Mouse (Mus musculus) T-cell, adult 2 months (primary cell): ENCODE results near the gene Afmid.
"Not testable (repeated sequence)": the region's sequence is repeated elsewhere in the genome, so short reads cannot be mapped to it uniquely, and the experiment has no call there.

ENCODE experiments used
- DNase-seq: peaks from one replicate; pipeline ENCODE4 v3.0.0; 2022; ENCODE audit warnings: low spot score

The Afmid gene

GRCm38 (mm10) chr11:117825333-117826101 is at the start of gene Afmid, which contains the start of gene Tk1:
Afmid (plus strand) TSS chr11:117825924.
Tk1 (minus strand) TSS chr11:117826092.
- DNase-seq: peak; percentile 20

- DNase-seq: no peak
Observed at GRCm38 (mm10) chr11:117776085-117776792, 49.5 kb upstream of the Afmid start.

- DNase-seq: peak; percentile 75
Observed at GRCm38 (mm10) chr11:117777111-117777510, 48.6 kb upstream of the Afmid start.

GRCm38 (mm10) chr11:117778031-117778430 is 47.7 kb upstream of the Afmid start:
- DNase-seq: no peak

GRCm38 (mm10) chr11:117778851-117779433 is 46.8 kb upstream of the Afmid start:
- DNase-seq: no peak

- DNase-seq: no peak
Observed at GRCm38 (mm10) chr11:117779434-117780198, 46.1 kb upstream of the Afmid start.

GRCm38 (mm10) chr11:117780199-117780515 is 45.6 kb upstream of the Afmid start:
- DNase-seq: no peak

- peak; percentile 96 for DNase-seq
Observed at GRCm38 (mm10) chr11:117780582-117781111, 45.1 kb upstream of the Afmid start.

GRCm38 (mm10) chr11:117781199-117781821 is 44.4 kb upstream of the Afmid start:
- peak; percentile 68 for DNase-seq

- DNase-seq: peak; percentile 84
Observed at GRCm38 (mm10) chr11:117781993-117782704, 43.6 kb upstream of the Afmid start, which contains the start of the genes Tmc8 and Tmc6. Tmc8 (plus strand) TSS chr11:117782076. Tmc6 (minus strand) TSS chr11:117782198.

GRCm38 (mm10) chr11:117782705-117783034 is 43.1 kb upstream of the Afmid start:
- no peak for DNase-seq

- DNase-seq: peak; percentile 80
Observed at GRCm38 (mm10) chr11:117783089-117783488, 42.6 kb upstream of the Afmid start.

GRCm38 (mm10) chr11:117783683-117784309 is 41.9 kb upstream of the Afmid start:
- no peak for DNase-seq

GRCm38 (mm10) chr11:117786294-117786693 is 39.4 kb upstream of the Afmid start:
- peak; percentile 71 for DNase-seq

- DNase-seq: not testable (repeated sequence)
Observed at GRCm38 (mm10) chr11:117788481-117788880, 37.2 kb upstream of the Afmid start.

GRCm38 (mm10) chr11:117790286-117790685 is 35.4 kb upstream of the Afmid start:
- DNase-seq: peak; percentile 62

GRCm38 (mm10) chr11:117790703-117791440 is 34.9 kb upstream of the Afmid start:
- no peak for DNase-seq

GRCm38 (mm10) chr11:117791441-117791761 is 34.3 kb upstream of the Afmid start:
- no peak for DNase-seq

GRCm38 (mm10) chr11:117792281-117792888 is 33.3 kb upstream of the Afmid start:
- peak; percentile 71 for DNase-seq
